Mouse (Mus musculus): ENCODE data around the gene Flad1.

The Flad1 gene

GRCm38 (mm10) chr3:89382033-89382882 lies 29.4 kb downstream of the Flad1 start:
- no peak for DNase-seq (ENCODE audit: low spot score)

GRCm38 (mm10) chr3:89381233-89381632 lies 30.4 kb downstream of the Flad1 start:
- no peak for DNase-seq (ENCODE audit: low spot score)

GRCm38 (mm10) chr3:89380711-89381110 lies 31.0 kb downstream of the Flad1 start:
- DNase-seq (ENCODE audit: low spot score) = no peak

GRCm38 (mm10) chr3:89380291-89380690 lies 31.4 kb downstream of the Flad1 start:
- DNase-seq (ENCODE audit: low spot score) = no peak

- DNase-seq (ENCODE audit: low spot score) = no peak
Measured at GRCm38 (mm10) chr3:89379388-89380131, 32.1 kb downstream of the Flad1 start.

GRCm38 (mm10) chr3:89378394-89379067 lies 33.1 kb downstream of the Flad1 start:
- DNase-seq (ENCODE audit: low spot score) = peak; percentile 87

GRCm38 (mm10) chr3:89377831-89378230 lies 33.8 kb downstream of the Flad1 start:
- DNase-seq (ENCODE audit: low spot score) = no peak

- no peak for DNase-seq (ENCODE audit: low spot score)
Measured at GRCm38 (mm10) chr3:89373581-89374231, 38.0 kb downstream of the Flad1 start.

- DNase-seq (ENCODE audit: low spot score) = no peak
Measured at GRCm38 (mm10) chr3:89367338-89367737, 44.3 kb downstream of the Flad1 start.

- no peak for DNase-seq (ENCODE audit: low spot score)
Measured at GRCm38 (mm10) chr3:89365486-89366414, 45.9 kb downstream of the Flad1 start.

GRCm38 (mm10) chr3:89365153-89365485 lies 46.6 kb downstream of the Flad1 start, which contains the start of gene Dcst1:
Gene Dcst1, minus strand, starts transcription at chr3:89365253.
- DNase-seq (ENCODE audit: low spot score) = no peak

- DNase-seq (ENCODE audit: low spot score) = no peak
Measured at GRCm38 (mm10) chr3:89364631-89365030, 47.0 kb downstream of the Flad1 start.

- DNase-seq (ENCODE audit: low spot score) = no peak
Measured at GRCm38 (mm10) chr3:89361675-89362074, 50.0 kb downstream of the Flad1 start, which contains the start of gene Dcst2. Gene Dcst2, plus strand, starts transcription at chr3:89361975.

- DNase-seq (ENCODE audit: low spot score) = no peak
Measured at GRCm38 (mm10) chr3:89360237-89360636, 51.4 kb downstream of the Flad1 start.

GRCm38 (mm10) chr3:89359630-89360029 lies 52.0 kb downstream of the Flad1 start:
- DNase-seq (ENCODE audit: low spot score) = no peak

- no peak for DNase-seq (ENCODE audit: low spot score)
Measured at GRCm38 (mm10) chr3:89356029-89356428, 55.6 kb downstream of the Flad1 start.

- no peak for DNase-seq (ENCODE audit: low spot score)
Measured at GRCm38 (mm10) chr3:89355512-89355902, 56.2 kb downstream of the Flad1 start.

GRCm38 (mm10) chr3:89354816-89355511 lies 56.7 kb downstream of the Flad1 start:
- peak; percentile 88 for DNase-seq (ENCODE audit: low spot score)

- DNase-seq (ENCODE audit: low spot score) = no peak
Measured at GRCm38 (mm10) chr3:89351271-89351670, 60.4 kb downstream of the Flad1 start.
